Mouse (Mus musculus): ENCODE results near the gene Pskh1. TPM values are rescaled to one million over a fixed set of nuclear protein-coding genes. Genes with fewer than 3 reads are reported as not detected.
A peak's percentile ranks its signal among the peaks of the same experiment; 100 is the strongest.

Gene Pskh1
- total RNA-seq, 1 experiment, result 13.2 TPM

DNA sequence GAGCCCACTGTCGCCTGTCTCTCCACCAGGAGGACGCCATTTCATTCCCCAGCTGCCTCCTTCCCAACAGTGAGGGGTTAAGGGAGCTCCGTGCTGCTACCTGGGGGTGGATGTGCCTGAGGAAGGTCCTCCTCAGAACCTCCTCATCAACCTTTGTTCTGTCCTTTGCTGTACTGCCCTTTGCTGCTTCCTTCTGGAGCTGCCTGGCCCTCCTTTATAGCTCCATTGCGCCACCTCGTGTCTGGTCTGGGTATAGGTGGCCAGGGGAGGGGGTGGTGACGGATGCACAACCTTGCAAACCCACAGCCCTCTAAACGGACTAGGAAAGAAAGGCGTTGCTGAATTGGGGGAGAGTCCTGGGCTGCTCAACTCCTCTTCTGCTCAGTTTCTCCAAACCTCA is 30.4 kb downstream of the Pskh1 start:
- Histone ChIP-seq H3K36me3 (ENCODE audit: control insufficient read depth, insufficient read depth, low read length, poor library complexity, severe bottlenecking) (peaks cover 2% of the 10 kb centered on the region; the same call in 1 of the 2 replicates), H3K9ac (ENCODE audit: insufficient read depth, low read depth, low read length, poor library complexity, severe bottlenecking) (no peak overlapping the region), H3K9me3 (ENCODE audit: control insufficient read depth, insufficient read depth, low read depth, low read length) (no peaks in the 10 kb centered on the region), H3K27ac (ENCODE audit: insufficient read depth, low read depth, low read length, poor library complexity, severe bottlenecking) (no peak overlapping the region), H3K4me3 (ENCODE audit: insufficient read depth in 1 of 2, low read depth in 1 of 2, low read length in 2 of 2, poor library complexity in 1 of 2, severe bottlenecking in 1 of 2) (no peak overlapping the region), H3K4me1 (ENCODE audit: control insufficient read depth in 2 of 2, insufficient read depth in 2 of 2, low read length in 2 of 2, poor library complexity in 1 of 2) (peaks cover 0 to 3% of the 10 kb centered on the region in 2 experiments; a peak in 2 of 4 replicates)
- in situ Hi-C loops (cut with MboI; ENCODE audit: low sequenced_read_pairs in 2 of 2, unreplicated experiment in 2 of 2), result no loop called here
- DNase-seq (ENCODE audit: low read depth, low spot score), result peak; percentile 76
- 0 out of 2 replicates have a peak, but pooled peaks have one; percentile 44 for TF ChIP-seq ZC3H11A (IDR thresholded peaks at IDR 0.05; ENCODE audit: borderline replicate concordance, low read depth, low read length)
- no peak for TF ChIP-seq CHD2 (IDR thresholded peaks at IDR 0.05; ENCODE audit: low read depth, low read length)

DNA sequence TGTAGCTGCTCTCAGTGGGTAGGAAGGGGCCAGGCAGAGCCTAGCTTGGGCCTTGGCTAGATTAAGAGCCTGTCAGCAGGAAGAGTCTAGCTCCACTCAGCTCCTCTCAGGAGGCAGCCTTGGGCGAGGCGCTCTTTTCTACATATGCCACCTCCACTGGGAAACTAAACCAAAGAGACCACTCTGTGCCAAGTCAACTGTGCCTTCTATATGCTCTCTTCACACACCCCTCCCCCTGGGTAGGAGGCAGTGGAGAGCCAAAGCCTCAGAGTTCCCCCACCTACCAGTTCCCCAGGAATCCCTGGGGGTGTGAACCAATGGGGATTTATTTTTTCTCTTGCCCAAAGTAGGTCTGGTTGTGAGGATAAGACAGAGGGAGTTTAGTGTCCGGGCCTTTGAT is 31.0 kb downstream of the Pskh1 start:
- Histone ChIP-seq H3K4me3 (ENCODE audit: insufficient read depth in 1 of 2, low read depth in 1 of 2, low read length in 2 of 2, poor library complexity in 1 of 2, severe bottlenecking in 1 of 2) (no peak overlapping the region), H3K9me3 (ENCODE audit: control insufficient read depth, insufficient read depth, low read depth, low read length) (no peaks in the 10 kb centered on the region), H3K4me1 (ENCODE audit: control insufficient read depth in 2 of 2, insufficient read depth in 2 of 2, low read length in 2 of 2, poor library complexity in 1 of 2) (peaks cover 0 to 9% of the 10 kb centered on the region in 2 experiments; a peak in 3 of 4 replicates), H3K27ac (ENCODE audit: insufficient read depth, low read depth, low read length, poor library complexity, severe bottlenecking) (no peak overlapping the region), H3K9ac (ENCODE audit: insufficient read depth, low read depth, low read length, poor library complexity, severe bottlenecking) (no peak overlapping the region), H3K36me3 (ENCODE audit: control insufficient read depth, insufficient read depth, low read length, poor library complexity, severe bottlenecking) (peaks cover 2% of the 10 kb centered on the region; the same call in 1 of the 2 replicates)
- DNase-seq (ENCODE audit: low read depth, low spot score), result no peak
- no peak for TF ChIP-seq MAFK (IDR thresholded peaks at IDR 0.05; ENCODE audit: insufficient read depth, low read depth, low read length)
- no peak for TF ChIP-seq ZC3H11A (IDR thresholded peaks at IDR 0.05; ENCODE audit: borderline replicate concordance, low read depth, low read length)
- TF ChIP-seq CHD2 (IDR thresholded peaks at IDR 0.05; ENCODE audit: low read depth, low read length), result no peak
- no peak for TF ChIP-seq ZNF384 (IDR thresholded peaks at IDR 0.05; ENCODE audit: low read depth, low read length)
- TF ChIP-seq HCFC1 (IDR thresholded peaks at IDR 0.05; ENCODE audit: borderline replicate concordance, insufficient read depth, low read length), result no peak
- in situ Hi-C loops (cut with MboI; ENCODE audit: low sequenced_read_pairs in 2 of 2, unreplicated experiment in 2 of 2), result no loop called here

DNA sequence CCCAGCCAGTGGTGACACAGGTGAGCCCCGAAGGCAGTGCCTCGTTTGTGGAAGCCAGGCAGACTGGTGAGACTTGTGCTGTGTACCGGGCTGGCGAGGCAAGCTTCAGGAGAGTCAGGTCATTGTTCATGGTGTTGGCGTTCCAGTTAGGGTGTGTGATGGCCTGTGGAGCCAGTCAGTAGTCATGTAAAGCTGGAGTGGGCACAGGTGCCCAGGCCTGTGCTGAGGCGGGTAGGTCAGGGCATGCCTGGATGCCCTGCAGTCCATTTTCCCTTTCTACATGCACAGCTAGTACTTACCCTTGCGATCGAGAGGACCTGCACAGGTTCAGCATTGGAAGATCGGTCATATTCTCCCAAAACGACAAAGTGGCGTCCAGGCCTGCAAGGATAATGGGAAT is 32.3 kb downstream of the Pskh1 start:
- Histone ChIP-seq H3K36me3 (ENCODE audit: control insufficient read depth, insufficient read depth, low read length, poor library complexity, severe bottlenecking) (no peaks in the 10 kb centered on the region; the same call in 1 of the 2 replicates), H3K9me3 (ENCODE audit: control insufficient read depth, insufficient read depth, low read depth, low read length) (no peaks in the 10 kb centered on the region), H3K4me3 (ENCODE audit: insufficient read depth in 1 of 2, low read depth in 1 of 2, low read length in 2 of 2, poor library complexity in 1 of 2, severe bottlenecking in 1 of 2) (no peak overlapping the region), H3K4me1 (ENCODE audit: control insufficient read depth in 2 of 2, insufficient read depth in 2 of 2, low read length in 2 of 2, poor library complexity in 1 of 2) (peaks cover 0 to 6% of the 10 kb centered on the region in 2 experiments; a peak in 3 of 4 replicates), H3K27ac (ENCODE audit: insufficient read depth, low read depth, low read length, poor library complexity, severe bottlenecking) (no peak overlapping the region), H3K9ac (ENCODE audit: insufficient read depth, low read depth, low read length, poor library complexity, severe bottlenecking) (no peak overlapping the region)
- in situ Hi-C loops (cut with MboI; ENCODE audit: low sequenced_read_pairs in 2 of 2, unreplicated experiment in 2 of 2), result no loop called here
- TF ChIP-seq ZC3H11A (IDR thresholded peaks at IDR 0.05; ENCODE audit: borderline replicate concordance, low read depth, low read length), result no peak
- TF ChIP-seq ZNF384 (IDR thresholded peaks at IDR 0.05; ENCODE audit: low read depth, low read length), result no peak
- no peak for TF ChIP-seq CHD2 (IDR thresholded peaks at IDR 0.05; ENCODE audit: low read depth, low read length)
- TF ChIP-seq HCFC1 (IDR thresholded peaks at IDR 0.05; ENCODE audit: borderline replicate concordance, insufficient read depth, low read length), result no peak
- TF ChIP-seq MAFK (IDR thresholded peaks at IDR 0.05; ENCODE audit: insufficient read depth, low read depth, low read length), result no peak
- DNase-seq (ENCODE audit: low read depth, low spot score), result no peak

DNA sequence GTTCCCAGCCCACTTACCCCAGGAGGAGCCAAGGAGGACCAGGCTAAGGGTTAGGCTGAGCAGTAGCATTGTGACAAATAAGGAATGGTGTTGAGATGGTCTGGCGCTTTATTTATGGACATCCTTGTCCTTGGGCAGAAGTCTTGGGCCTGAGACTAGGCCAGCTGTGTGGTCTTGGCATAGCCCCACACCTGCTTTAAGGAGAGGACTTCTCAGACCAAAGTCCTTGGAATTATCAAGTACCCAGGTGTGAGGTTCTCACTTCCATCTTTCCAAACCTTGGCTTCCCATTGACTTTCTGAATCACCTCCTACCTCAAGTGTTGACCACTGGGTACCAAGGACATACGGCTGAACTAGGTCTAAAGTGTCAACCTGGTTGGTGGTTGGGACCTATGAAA is 33.5 kb downstream of the Pskh1 start, which contains the start of gene Ctrl:
Gene Ctrl (minus strand): TSS at position 101 of the 400 bp plus-strand sequence.
- no peaks in the 10 kb centered on the region for H3K9me3 ChIP-seq (ENCODE audit: control insufficient read depth, insufficient read depth, low read depth, low read length)
- H3K4me3 ChIP-seq (ENCODE audit: insufficient read depth in 1 of 2, low read depth in 1 of 2, low read length in 2 of 2, poor library complexity in 1 of 2, severe bottlenecking in 1 of 2), result no peak within 1 kb of the TSS
- no peak within 1 kb of the TSS for H3K27ac ChIP-seq (ENCODE audit: insufficient read depth, low read depth, low read length, poor library complexity, severe bottlenecking)
- no peaks in the 10 kb centered on the region; the same call in 1 of the 2 replicates for H3K36me3 ChIP-seq (ENCODE audit: control insufficient read depth, insufficient read depth, low read length, poor library complexity, severe bottlenecking)
- no peak for DNase-seq (ENCODE audit: low read depth, low spot score)
- in situ Hi-C loops (cut with MboI; ENCODE audit: low sequenced_read_pairs in 2 of 2, unreplicated experiment in 2 of 2), result no loop called here
- H3K9ac ChIP-seq (ENCODE audit: insufficient read depth, low read depth, low read length, poor library complexity, severe bottlenecking), result no peak within 1 kb of the TSS
- H3K4me1 ChIP-seq (ENCODE audit: control insufficient read depth in 2 of 2, insufficient read depth in 2 of 2, low read length in 2 of 2, poor library complexity in 1 of 2), result peaks cover 0 to 6% of the 10 kb centered on the region in 2 experiments; a peak in 3 of 4 replicates
- TF ChIP-seq MAFK (IDR thresholded peaks at IDR 0.05; ENCODE audit: insufficient read depth, low read depth, low read length), result no peak
- TF ChIP-seq ZC3H11A (IDR thresholded peaks at IDR 0.05; ENCODE audit: borderline replicate concordance, low read depth, low read length), result no peak
- no peak for TF ChIP-seq HCFC1 (IDR thresholded peaks at IDR 0.05; ENCODE audit: borderline replicate concordance, insufficient read depth, low read length)
- no peak for TF ChIP-seq ZNF384 (IDR thresholded peaks at IDR 0.05; ENCODE audit: low read depth, low read length)
- TF ChIP-seq CHD2 (IDR thresholded peaks at IDR 0.05; ENCODE audit: low read depth, low read length), result no peak

DNA sequence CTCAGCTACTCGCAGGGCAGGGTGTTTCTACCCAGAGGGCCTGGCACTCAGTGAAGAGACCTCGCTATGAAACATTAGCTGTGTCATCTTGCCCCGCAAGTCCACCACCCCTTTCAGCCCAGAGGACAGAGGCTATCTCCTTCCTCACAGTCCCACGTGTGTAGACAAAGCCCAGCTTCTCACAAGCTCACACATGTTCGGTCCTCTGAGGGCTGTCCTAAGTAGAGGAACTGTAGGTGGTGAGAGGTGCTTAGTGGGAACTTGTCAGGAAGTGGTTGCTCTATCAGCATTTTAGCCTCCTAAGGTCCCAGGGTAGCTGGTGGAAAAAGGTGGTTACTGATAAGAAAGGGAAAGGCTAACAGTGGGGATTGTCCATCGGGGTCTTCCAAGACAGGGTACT is 34.9 kb downstream of the Pskh1 start:
- Histone ChIP-seq H3K9ac (ENCODE audit: insufficient read depth, low read depth, low read length, poor library complexity, severe bottlenecking) (no peak overlapping the region), H3K4me3 (ENCODE audit: insufficient read depth in 1 of 2, low read depth in 1 of 2, low read length in 2 of 2, poor library complexity in 1 of 2, severe bottlenecking in 1 of 2) (no peak overlapping the region), H3K36me3 (ENCODE audit: control insufficient read depth, insufficient read depth, low read length, poor library complexity, severe bottlenecking) (no peaks in the 10 kb centered on the region; the same call in 1 of the 2 replicates), H3K4me1 (ENCODE audit: control insufficient read depth in 2 of 2, insufficient read depth in 2 of 2, low read length in 2 of 2, poor library complexity in 1 of 2) (peaks cover 0 to 6% of the 10 kb centered on the region in 2 experiments; a peak in 2 of 4 replicates), H3K27ac (ENCODE audit: insufficient read depth, low read depth, low read length, poor library complexity, severe bottlenecking) (no peak overlapping the region), H3K9me3 (ENCODE audit: control insufficient read depth, insufficient read depth, low read depth, low read length) (no peaks in the 10 kb centered on the region)
- DNase-seq (ENCODE audit: low read depth, low spot score), result no peak
- no peak for TF ChIP-seq HCFC1 (IDR thresholded peaks at IDR 0.05; ENCODE audit: borderline replicate concordance, insufficient read depth, low read length)
- no peak for TF ChIP-seq CHD2 (IDR thresholded peaks at IDR 0.05; ENCODE audit: low read depth, low read length)
- TF ChIP-seq ZNF384 (IDR thresholded peaks at IDR 0.05; ENCODE audit: low read depth, low read length), result no peak
- no peak for TF ChIP-seq ZC3H11A (IDR thresholded peaks at IDR 0.05; ENCODE audit: borderline replicate concordance, low read depth, low read length)
- TF ChIP-seq MAFK (IDR thresholded peaks at IDR 0.05; ENCODE audit: insufficient read depth, low read depth, low read length), result no peak
- in situ Hi-C loops (cut with MboI; ENCODE audit: low sequenced_read_pairs in 2 of 2, unreplicated experiment in 2 of 2), result no loop called here

Measured in ES-E14 (cell line).